Comparison of ENCODE assay signal across 8 mouse cellular contexts in the genomic region with DNA sequence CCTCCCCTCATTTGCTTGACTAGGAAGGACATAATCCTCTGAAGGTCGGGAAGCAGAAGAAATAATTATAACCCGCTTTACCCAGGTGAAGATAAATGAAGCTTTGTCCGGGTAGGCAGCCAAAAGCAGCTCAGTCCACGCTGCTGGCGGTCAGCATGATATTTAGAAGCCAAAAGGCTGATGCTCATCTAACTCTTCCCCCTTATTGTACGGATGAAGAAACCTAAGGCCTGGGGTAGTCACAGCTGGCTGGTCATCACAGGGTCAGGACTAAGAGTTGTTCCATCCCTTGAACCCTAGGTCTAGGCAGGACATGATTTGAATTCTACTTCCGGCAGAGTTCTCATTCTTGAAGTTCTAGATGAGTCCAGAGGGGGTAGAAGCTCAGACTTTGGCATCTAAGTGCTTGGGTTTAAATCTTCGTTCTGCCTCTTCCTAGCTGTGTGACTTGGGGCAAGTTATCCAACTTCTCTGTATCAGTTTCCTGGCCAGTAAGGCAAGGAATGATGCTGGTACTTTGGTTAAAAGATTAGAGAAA. TPM values are rescaled to one million over a fixed set of nuclear protein-coding genes. Genes with fewer than 3 reads are reported as not detected.
A peak's percentile ranks its signal among the peaks of the same experiment; 100 is the strongest.
DNase-seq lines count a peak whose midpoint lies in the region; ATAC-seq lines count a peak whose summit lies in the region.

No protein-coding gene starts in this region.

- H3K4me1 ChIP-seq in kidney, embryonic 14.5 days (ENCODE audit: control insufficient read depth, insufficient read depth, low read length), result peaks cover 49% of the 10 kb centered on the region
- peaks cover 65% of the 10 kb centered on the region for H3K4me1 ChIP-seq in embryonic facial prominence, embryonic 10.5 days
- peaks cover 32% of the 10 kb centered on the region for H3K4me1 ChIP-seq in hindbrain, embryonic 14.5 days (replicated peaks; ENCODE audit: control insufficient read depth, insufficient read depth, low read length)
- H3K4me1 ChIP-seq in midbrain, embryonic 13.5 days (replicated peaks), result peaks cover 58% of the 10 kb centered on the region

- no peaks in the 10 kb centered on the region for H3K9me3 ChIP-seq in kidney, embryonic 14.5 days (ENCODE audit: control insufficient read depth, low read length)
- H3K9me3 ChIP-seq in embryonic facial prominence, embryonic 10.5 days, result no peaks in the 10 kb centered on the region
- H3K9me3 ChIP-seq in hindbrain, embryonic 14.5 days (ENCODE audit: control insufficient read depth, low read length), result no peaks in the 10 kb centered on the region
- H3K9me3 ChIP-seq in midbrain, embryonic 13.5 days, result no peaks in the 10 kb centered on the region

- 64% methylated on average over 8 of the region's 8 CpGs for WGBS in kidney, embryonic 14.5 days
- 86% methylated on average over 8 of the region's 8 CpGs for WGBS in embryonic facial prominence, embryonic 10.5 days
- WGBS in hindbrain, embryonic 14.5 days, result 77% methylated on average over 8 of the region's 8 CpGs
- 77% methylated on average over 8 of the region's 8 CpGs for WGBS in midbrain, embryonic 13.5 days

- H3K36me3 ChIP-seq in kidney, embryonic 14.5 days (ENCODE audit: control insufficient read depth, insufficient read depth, low read length), result no peaks in the 10 kb centered on the region
- peaks cover 5% of the 10 kb centered on the region for H3K36me3 ChIP-seq in embryonic facial prominence, embryonic 10.5 days (replicated peaks)
- no peaks in the 10 kb centered on the region for H3K36me3 ChIP-seq in hindbrain, embryonic 14.5 days (replicated peaks; ENCODE audit: control insufficient read depth, insufficient read depth)
- H3K36me3 ChIP-seq in midbrain, embryonic 13.5 days, result no peaks in the 10 kb centered on the region

- ATAC-seq in kidney, embryonic 14.5 days (ENCODE audit: low FRiP score, low TSS enrichment), result no peak
- ATAC-seq in hindbrain, embryonic 14.5 days (ENCODE audit: low FRiP score), result no peak
- no peak for ATAC-seq in midbrain, embryonic 13.5 days

- peak overlapping the region; percentile 87 for H3K4me3 ChIP-seq in kidney, embryonic 14.5 days (ENCODE audit: low read length)
- H3K4me3 ChIP-seq in embryonic facial prominence, embryonic 10.5 days, result peak overlapping the region; percentile 77
- peak overlapping the region; percentile 83 for H3K4me3 ChIP-seq in hindbrain, embryonic 14.5 days (replicated peaks; ENCODE audit: low read length)
- peak overlapping the region; percentile 82 for H3K4me3 ChIP-seq in midbrain, embryonic 13.5 days (replicated peaks)

- H3K9ac ChIP-seq in kidney, embryonic 14.5 days (ENCODE audit: low read depth, low read length), result peak overlapping the region; percentile 84; the same call in 1 of the 2 replicates
- peak overlapping the region; percentile 91 for H3K9ac ChIP-seq in hindbrain, embryonic 14.5 days
- H3K9ac ChIP-seq in midbrain, embryonic 13.5 days (replicated peaks), result peak overlapping the region; percentile 90

- H3K27ac ChIP-seq in kidney, embryonic 14.5 days (ENCODE audit: low read depth, low read length), result no peak overlapping the region
- H3K27ac ChIP-seq in embryonic facial prominence, embryonic 10.5 days (replicated peaks), result no peak overlapping the region
- 0 out of 2 replicates have a peak overlapping the region, but pooled peaks have one; percentile 91 for H3K27ac ChIP-seq in hindbrain, embryonic 14.5 days
- no peak overlapping the region for H3K27ac ChIP-seq in midbrain, embryonic 13.5 days

- no peak for DNase-seq in kidney, postnatal 10 days
- DNase-seq in embryonic facial prominence, embryonic 10.5 days (ENCODE audit: low spot score), result no peak
- no peak for DNase-seq in hindbrain, embryonic 14.5 days (ENCODE audit: low spot score)
- no peak for DNase-seq in embryo, embryonic 10.5 days (ENCODE audit: low spot score)
- no peak for DNase-seq in layer of hippocampus, adult 11-12 months (ENCODE audit: low spot score)
- no peak for DNase-seq in urinary bladder, postnatal 14 days (ENCODE audit: low spot score)

- H3K27me3 ChIP-seq in kidney, embryonic 14.5 days (ENCODE audit: control insufficient read depth, insufficient read depth, low read length), result no peaks in the 10 kb centered on the region
- H3K27me3 ChIP-seq in embryonic facial prominence, embryonic 10.5 days (replicated peaks; ENCODE audit: low read depth, poor library complexity, severe bottlenecking), result no peaks in the 10 kb centered on the region
- no peaks in the 10 kb centered on the region for H3K27me3 ChIP-seq in hindbrain, embryonic 14.5 days (ENCODE audit: control insufficient read depth, insufficient read depth, low read length)
- no peaks in the 10 kb centered on the region for H3K27me3 ChIP-seq in midbrain, embryonic 13.5 days

- H3K4me2 ChIP-seq in kidney, embryonic 14.5 days (replicated peaks; ENCODE audit: low read depth, low read length), result peak overlapping the region; percentile 88
- peak overlapping the region; percentile 60 for H3K4me2 ChIP-seq in hindbrain, embryonic 14.5 days (replicated peaks)
- peak overlapping the region; percentile 81 for H3K4me2 ChIP-seq in midbrain, embryonic 13.5 days (replicated peaks)

RNA-seq across cellular contexts. Expression of a gene that starts 1.5 kb away (rescaled TPM):
- polyA plus RNA-seq in kidney, embryonic 14.5 days (2014; fragmentation: Nextera tagmentation; extraction: Ambion mirVana), result 10.2 and 12.6 TPM in 2 replicates
- polyA plus RNA-seq in embryonic facial prominence, embryonic 10.5 days (2016; fragmentation: Nextera tagmentation; extraction: Ambion mirVana), result 8.7 TPM in 2 replicates
- polyA plus RNA-seq in hindbrain, embryonic 14.5 days (2014; fragmentation: Nextera tagmentation; extraction: Ambion mirVana), result 25.1 and 26.8 TPM in 2 replicates
- polyA plus RNA-seq in midbrain, embryonic 13.5 days (2015; fragmentation: Nextera tagmentation; extraction: Ambion mirVana), result 16.4 and 16.5 TPM in 2 replicates
